Mouse (Mus musculus) CH12.LX (cell line): Measurements from ENCODE around the gene 2210016L21Rik.

ENCODE experiments used
- CHD1 ChIP-seq: IDR thresholded peaks from 2 replicates; pipeline ENCODE4 v1.6.1; 2012; ENCODE audit warnings: low read depth, low read length, improper control_type of control experiment, inconsistent platforms
- CTCF ChIP-seq, 2 experiments: IDR thresholded peaks in 1 of 2; conservative IDR thresholded peaks in 1 of 2; 2 replicates each; pipeline ENCODE4 v1.5.1; 2011 to 2012; ENCODE audit warnings: low read depth in 2 of 2, low read length in 2 of 2, improper control_type of control experiment in 1 of 2, inconsistent platforms in 1 of 2, mild to moderate bottlenecking in 1 of 2, moderate library complexity in 1 of 2
- E2F4 ChIP-seq: IDR thresholded peaks from 2 replicates; pipeline ENCODE4 v1.6.1; 2011; ENCODE audit warnings: low read depth, low read length, improper control_type of control experiment; ENCODE audit not compliant: insufficient replicate concordance
- EP300 ChIP-seq: IDR thresholded peaks from 2 replicates; pipeline ENCODE4 v1.6.1; 2011; ENCODE audit warnings: low read length, improper control_type of control experiment
- GABPA ChIP-seq: IDR thresholded peaks from 2 replicates; pipeline ENCODE4 v1.6.1; 2012; ENCODE audit warnings: low read depth, low read length, improper control_type of control experiment, inconsistent platforms; ENCODE audit not compliant: insufficient replicate concordance
- HCFC1 ChIP-seq: IDR thresholded peaks from 2 replicates; pipeline ENCODE4 v1.6.1; 2012; ENCODE audit warnings: low read depth, mild to moderate bottlenecking, inconsistent platforms, low read length, improper control_type of control experiment
- JUND ChIP-seq: conservative IDR thresholded peaks from 2 replicates; pipeline ENCODE4 v1.6.1; 2011; ENCODE audit warnings: low read depth, low read length, improper control_type of control experiment
- MAFK ChIP-seq: IDR thresholded peaks from 2 replicates; pipeline ENCODE4 v1.6.1; 2011; ENCODE audit warnings: low read length, improper control_type of control experiment; ENCODE audit not compliant: insufficient replicate concordance
- POLR2A ChIP-seq: IDR thresholded peaks from 2 replicates; pipeline ENCODE4 v1.6.1; 2011; ENCODE audit warnings: low read depth, mild to moderate bottlenecking, improper control_type of control experiment, low read length
- SIN3A ChIP-seq: IDR thresholded peaks from 2 replicates; pipeline ENCODE4 v1.6.1; 2012; ENCODE audit warnings: low read length, improper control_type of control experiment, inconsistent platforms
- TCF12 ChIP-seq: IDR thresholded peaks from 2 replicates; pipeline ENCODE4 v1.6.1; 2014; ENCODE audit warnings: low read depth, mild to moderate bottlenecking, inconsistent platforms, low read length, improper control_type of control experiment
- USF2 ChIP-seq: conservative IDR thresholded peaks from 2 replicates; pipeline ENCODE4 v1.6.1; 2011; ENCODE audit warnings: low read depth, low read length, improper control_type of control experiment
- ZC3H11A ChIP-seq: IDR thresholded peaks from 2 replicates; pipeline ENCODE4 v1.6.1; 2012; ENCODE audit warnings: low read depth, mild to moderate bottlenecking, inconsistent platforms, low read length, improper control_type of control experiment
- ZNF384 ChIP-seq: IDR thresholded peaks from 2 replicates; pipeline ENCODE4 v1.6.1; 2012; ENCODE audit warnings: low read depth, low read length, improper control_type of control experiment, inconsistent platforms

DNA sequence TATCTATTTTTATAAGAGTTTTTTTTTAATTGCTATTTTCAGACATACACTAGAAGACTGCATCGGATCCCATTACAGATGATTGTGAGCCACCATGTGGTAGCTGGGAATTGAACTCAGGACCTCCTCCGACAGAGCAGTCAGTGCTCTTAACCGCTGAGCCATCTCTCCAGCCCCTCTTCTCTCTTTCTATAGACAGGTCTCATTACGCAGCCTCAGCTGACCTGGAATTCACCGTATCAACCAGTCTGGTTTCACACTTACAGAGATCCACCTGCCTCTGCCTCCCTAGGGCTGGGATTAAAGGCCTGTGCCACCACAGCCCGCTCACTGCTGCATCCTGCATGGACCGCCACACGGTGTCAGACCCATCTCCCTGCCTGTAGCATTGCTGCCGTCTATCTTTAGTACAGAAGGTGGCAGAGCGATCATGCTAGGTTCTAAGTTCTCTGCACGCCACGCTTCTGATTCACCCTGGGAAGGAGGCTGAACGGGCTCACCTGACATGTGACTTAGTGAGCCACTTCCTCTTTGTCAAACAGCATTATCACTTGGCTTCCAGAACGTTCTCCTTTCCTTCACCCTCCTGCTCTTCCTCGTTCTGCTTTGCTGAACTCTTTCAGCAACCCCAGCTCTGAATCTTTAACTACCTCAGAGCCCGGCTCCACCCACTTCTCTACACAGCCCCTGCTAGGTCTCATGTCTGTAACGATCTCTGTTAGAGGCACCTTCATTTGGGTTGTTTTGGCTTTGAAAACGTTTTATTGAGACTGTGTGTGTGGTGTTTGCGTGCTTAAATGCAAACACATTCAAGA is 20.2 kb upstream of the 2210016L21Rik start:
- TF ChIP-seq CTCF (conservative IDR thresholded peaks at IDR 0.05 in 1 of 2, IDR thresholded peaks at IDR 0.05 in 1 of 2; ENCODE audit: low read depth in 2 of 2, low read length in 2 of 2): peak in 1 of 2 experiments; percentile 62; a peak in 2 of 4 replicates
- no peak for TF ChIP-seq GABPA
- no peak for TF ChIP-seq POLR2A
- peak; percentile 59 for TF ChIP-seq EP300
- TF ChIP-seq SIN3A: peak; percentile 84; the same call in 1 of the 2 replicates
- TF ChIP-seq ZNF384: 0 out of 2 replicates have a peak, but pooled peaks have one; percentile 2
- no peak for TF ChIP-seq USF2
- TF ChIP-seq JUND: peak; percentile 52
- peak; percentile 61; the same call in 1 of the 2 replicates for TF ChIP-seq TCF12
- 0 out of 2 replicates have a peak, but pooled peaks have one; percentile 32 for TF ChIP-seq MAFK
- TF ChIP-seq CHD1: no peak
- no peak for TF ChIP-seq ZC3H11A
- TF ChIP-seq E2F4: no peak
- TF ChIP-seq HCFC1: peak; percentile 50
